In the genomic region with DNA sequence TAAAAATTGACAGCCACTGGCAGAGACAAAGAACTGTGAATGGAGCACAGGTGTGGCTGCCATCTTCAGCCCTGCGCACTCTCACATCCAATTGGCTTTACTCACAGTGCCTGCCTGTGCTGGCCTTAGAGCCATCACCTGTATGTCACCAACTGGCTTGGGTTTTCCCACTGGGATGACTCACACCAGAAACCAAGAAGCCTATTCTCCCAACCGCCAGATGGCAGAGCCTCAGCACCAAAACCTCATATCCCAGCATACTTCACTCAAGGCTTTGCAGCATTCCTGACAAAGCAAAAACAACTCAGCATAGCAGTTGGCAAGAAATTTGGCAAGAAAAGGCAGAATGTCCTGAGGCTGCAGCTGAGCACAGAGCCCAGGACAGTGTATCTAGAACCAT, we compare ENCODE assay signal across 10 mouse cellular contexts. TPM values are rescaled to one million over a fixed set of nuclear protein-coding genes. Genes with fewer than 3 reads are reported as not detected.
DNase-seq lines count a peak whose midpoint lies in the region; ATAC-seq and TF ChIP-seq lines count a peak whose summit lies in the region.
"Had no signal": no experiment of that assay in that cellular context is flagged by ENCODE, and none has a peak within 500 bp of the region (broad histone marks: within the 10 kb centered on the region; RNA-seq: fewer than 3 reads in every experiment).

No protein-coding gene starts in this region.

- no peak overlapping the region for H3K27ac ChIP-seq in gastrocnemius, adult 2 months
- no peak overlapping the region for H3K27ac ChIP-seq in embryonic facial prominence, embryonic 10.5 days (replicated peaks)
- H3K27ac ChIP-seq: liver, embryonic 14.5 days had no signal

- H3K4me3 ChIP-seq in gastrocnemius, adult 2 months: no peak overlapping the region
- no peak overlapping the region for H3K4me3 ChIP-seq in embryonic facial prominence, embryonic 10.5 days
- H3K4me3 ChIP-seq: myocyte had no signal

- H3K36me3 ChIP-seq in embryonic facial prominence, embryonic 10.5 days (replicated peaks): peaks cover 99% of the 10 kb centered on the region

- intact Hi-C loops in gastrocnemius, adult 2 months (cut with DNase I): no loop called here
- intact Hi-C loops in gastrocnemius, postnatal 14 days (cut with DNase I; ENCODE audit: low total_unique reads): no loop called here

- H3K4me1 ChIP-seq in embryonic facial prominence, embryonic 10.5 days: no peaks in the 10 kb centered on the region

- DNase-seq in gastrocnemius, adult 2 months: no peak
- DNase-seq in gastrocnemius, postnatal 14 days: no peak
- DNase-seq in ES-CJ7 (ENCODE audit: low read depth, low spot score): peak; percentile 20
- DNase-seq in cerebellum, adult 18-20 months: peak; percentile 81 to 85
- DNase-seq in layer of hippocampus, postnatal 14 days (ENCODE audit: low spot score in 2 of 2): peak; percentile 44 to 60
- no peak for DNase-seq in embryonic facial prominence, embryonic 10.5 days (ENCODE audit: low spot score)
- no peak for DNase-seq in spleen, postnatal 36 days (ENCODE audit: low spot score in 2 of 2)

- H3K27me3 ChIP-seq in embryonic facial prominence, embryonic 10.5 days (replicated peaks; ENCODE audit: low read depth, poor library complexity, severe bottlenecking): no peaks in the 10 kb centered on the region

- TF ChIP-seq CTCF in gastrocnemius, adult 2 months (IDR thresholded peaks at IDR 0.05): peak; percentile 45

- WGBS in embryonic facial prominence, embryonic 10.5 days: 93% methylated on average over 2 of the region's 2 CpGs

- no peak for ATAC-seq in erythroid progenitor cell, adult 5-6 weeks (replicated peaks; ENCODE audit: low FRiP score, poor library complexity, severe bottlenecking)

- no peaks in the 10 kb centered on the region for H3K9me3 ChIP-seq in embryonic facial prominence, embryonic 10.5 days

RNA-seq across cellular contexts. Expression of a gene that starts 48.2 kb away (rescaled TPM):
- total RNA-seq in gastrocnemius, adult 2 months (2021): 10 to 100 TPM; 15.9 to 16.0 TPM
- 10 to 100 TPM; 12.1 to 17.3 TPM for total RNA-seq in gastrocnemius, postnatal 14 days (2021)
- 100 to 1,000 TPM; 140 to 152 TPM for total RNA-seq in layer of hippocampus, postnatal 14 days (2021)
- total RNA-seq in erythroid progenitor cell, adult 5-6 weeks (2015; ENCODE audit: low replicate concordance): 42.8 and 53.0 TPM in 2 replicates
- total RNA-seq in erythroid progenitor cell, adult 5-6 weeks (2017; ENCODE audit: low replicate concordance): 78.3 and 98.6 TPM in 2 replicates
- polyA plus RNA-seq in embryonic facial prominence, embryonic 10.5 days (2016; fragmentation: Nextera tagmentation; extraction: Ambion mirVana): 120 and 124 TPM in 2 replicates

RNA-seq across cellular contexts. Expression of a gene that starts 52.1 kb away (rescaled TPM):
- total RNA-seq in gastrocnemius, adult 2 months (2021): 1 to 10 TPM; 5.2 to 5.5 TPM
- total RNA-seq in gastrocnemius, postnatal 14 days (2021): 1 to 10 TPM; 4.5 to 5.1 TPM
- 1 to 10 TPM; 7.0 to 7.1 TPM for total RNA-seq in layer of hippocampus, postnatal 14 days (2021)
- total RNA-seq in erythroid progenitor cell, adult 5-6 weeks (2015; ENCODE audit: low replicate concordance): 14.3 and 17.3 TPM in 2 replicates
- 12.0 and 18.1 TPM in 2 replicates for total RNA-seq in erythroid progenitor cell, adult 5-6 weeks (2017; ENCODE audit: low replicate concordance)
- 12.0 and 14.7 TPM in 2 replicates for polyA plus RNA-seq in embryonic facial prominence, embryonic 10.5 days (2016; fragmentation: Nextera tagmentation; extraction: Ambion mirVana)

RNA-seq across cellular contexts. Expression of a gene that starts 52.6 kb away (rescaled TPM):
- total RNA-seq in gastrocnemius, adult 2 months (2021): 10 to 100 TPM; 10.3 to 10.9 TPM
- total RNA-seq in gastrocnemius, postnatal 14 days (2021): 1 to 10 TPM; 7.9 to 8.9 TPM
- 10 to 100 TPM; 35.6 to 36.3 TPM for total RNA-seq in layer of hippocampus, postnatal 14 days (2021)
- 65.0 and 76.4 TPM in 2 replicates for total RNA-seq in erythroid progenitor cell, adult 5-6 weeks (2015; ENCODE audit: low replicate concordance)
- total RNA-seq in erythroid progenitor cell, adult 5-6 weeks (2017; ENCODE audit: low replicate concordance): 47.6 and 50.1 TPM in 2 replicates
- polyA plus RNA-seq in embryonic facial prominence, embryonic 10.5 days (2016; fragmentation: Nextera tagmentation; extraction: Ambion mirVana): 82.1 and 87.5 TPM in 2 replicates

Comparison
In these comparisons a context has a peak if more than half of its experiments do, and no peak if none do; other contexts are left out.
1. DNase-seq: peak in ES-CJ7 (single experiment), cerebellum, adult 18-20 months (2 of 2) and layer of hippocampus, postnatal 14 days (2 of 2); none in gastrocnemius, adult 2 months (single experiment), gastrocnemius, postnatal 14 days (single experiment), embryonic facial prominence, embryonic 10.5 days (single experiment) and spleen, postnatal 36 days (0 of 2).